Mouse (Mus musculus): Measurements from ENCODE around the gene Gm12248.

Gm12248 gene

DNA sequence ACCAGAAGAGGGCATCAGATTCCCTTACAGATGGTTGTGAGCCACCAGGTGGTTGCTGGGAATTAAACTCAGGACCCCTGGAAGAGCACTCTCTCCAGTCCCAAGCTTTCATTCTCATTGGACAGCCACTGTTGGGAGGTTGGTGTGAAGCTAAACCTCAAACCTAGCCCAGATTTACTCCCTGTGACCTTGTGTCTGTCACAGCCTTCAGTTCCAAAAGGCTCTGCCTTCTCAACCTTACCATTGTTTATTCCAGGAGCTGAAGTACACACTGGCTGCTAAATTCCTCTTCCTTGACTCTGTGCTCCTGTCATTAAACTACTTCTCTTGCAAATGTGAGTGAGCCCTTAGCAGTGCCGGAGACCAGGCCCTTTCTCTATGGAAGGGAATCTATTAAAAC lies 64.0 kb downstream of the Gm12248 start:
- no peak for DNase-seq

- no peak for DNase-seq
These were observed 66.1 kb downstream of the Gm12248 start for GRCm38 (mm10) chr11:58026860-58027259.

DNA sequence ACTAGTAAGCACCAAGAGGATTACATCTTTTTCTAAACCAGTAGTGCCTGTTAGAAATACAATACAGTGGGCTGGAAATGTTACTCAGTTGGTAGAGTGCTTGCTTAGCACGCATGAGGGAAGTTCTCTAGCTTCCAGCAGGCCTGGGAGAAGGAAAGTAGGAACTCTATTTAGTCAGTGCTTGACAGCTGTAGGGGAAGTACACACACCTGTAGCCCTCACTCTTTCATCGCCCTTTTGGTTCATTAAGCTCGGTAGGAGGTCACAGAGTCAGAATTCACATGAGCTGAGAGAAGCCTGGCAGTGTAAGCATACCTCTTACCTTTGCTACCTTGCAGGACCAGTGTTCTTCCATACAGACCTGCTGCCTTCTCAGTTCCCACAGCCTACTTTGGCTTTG lies 66.6 kb downstream of the Gm12248 start:
- DNase-seq = no peak

GRCm38 (mm10) chr11:58025881-58026280 lies 67.1 kb downstream of the Gm12248 start:
- DNase-seq = no peak

DNA sequence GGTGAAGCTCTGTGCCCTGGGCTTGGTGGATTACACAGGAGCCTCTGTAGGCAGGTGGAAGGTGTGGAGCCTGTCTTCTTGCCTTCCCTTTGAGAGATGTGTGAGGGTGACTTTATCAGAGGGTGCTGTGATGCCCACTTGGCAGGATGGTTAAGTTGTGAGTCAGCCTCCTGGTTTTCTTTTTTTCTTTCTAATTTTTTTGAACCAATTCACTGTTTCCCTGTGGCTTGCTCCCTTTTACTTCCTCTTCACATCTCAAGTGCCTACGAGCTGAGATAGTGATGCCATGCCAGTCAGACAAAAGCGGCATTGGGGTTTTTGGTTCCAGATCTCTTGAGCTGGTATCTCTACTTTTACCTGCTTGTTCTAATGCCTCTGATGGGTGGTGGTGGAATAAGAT lies 68.3 kb downstream of the Gm12248 start:
- DNase-seq = no peak

DNA sequence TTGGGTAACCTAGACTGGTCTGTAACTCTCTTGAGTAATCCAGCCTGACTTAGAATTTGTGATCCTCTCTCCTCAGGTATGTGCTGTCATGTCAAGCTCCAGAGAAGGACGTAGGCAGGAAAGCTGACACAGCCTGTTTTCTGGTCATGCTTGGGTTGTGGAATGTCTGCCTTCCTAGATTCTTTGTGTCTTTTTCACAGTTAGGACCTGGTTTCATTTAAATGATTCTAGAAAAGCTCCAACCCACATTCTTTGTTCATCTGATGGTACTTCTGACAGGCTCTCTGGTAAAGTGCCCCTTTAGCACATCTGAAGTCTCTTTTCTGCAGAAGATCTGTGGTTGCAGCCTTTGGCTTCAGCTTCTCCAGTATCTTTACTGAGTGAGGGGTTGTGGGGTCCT lies 68.7 kb downstream of the Gm12248 start:
- DNase-seq = no peak

DNA sequence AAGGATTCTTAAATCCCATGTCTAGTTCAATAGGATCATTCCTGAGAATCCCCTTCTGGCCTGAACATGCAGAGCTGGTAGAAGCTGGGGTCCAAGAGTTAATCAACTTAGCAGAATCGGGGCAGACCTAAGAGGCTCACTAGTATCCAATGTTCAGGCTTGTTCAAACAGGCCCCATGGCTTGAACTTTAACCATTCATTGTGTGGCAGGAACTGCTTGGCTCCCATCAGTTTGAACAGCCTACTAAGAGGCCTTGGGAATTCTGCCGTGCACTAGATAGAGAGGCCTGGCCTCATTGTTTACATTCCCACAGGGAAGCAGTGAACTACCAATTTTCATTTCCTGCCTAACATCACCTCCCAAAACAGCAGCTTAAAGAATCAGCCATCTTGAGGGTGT lies 71.3 kb downstream of the Gm12248 start:
- DNase-seq = no peak

- no peak for DNase-seq
These were observed 71.8 kb downstream of the Gm12248 start for GRCm38 (mm10) chr11:58021095-58021494.

DNA sequence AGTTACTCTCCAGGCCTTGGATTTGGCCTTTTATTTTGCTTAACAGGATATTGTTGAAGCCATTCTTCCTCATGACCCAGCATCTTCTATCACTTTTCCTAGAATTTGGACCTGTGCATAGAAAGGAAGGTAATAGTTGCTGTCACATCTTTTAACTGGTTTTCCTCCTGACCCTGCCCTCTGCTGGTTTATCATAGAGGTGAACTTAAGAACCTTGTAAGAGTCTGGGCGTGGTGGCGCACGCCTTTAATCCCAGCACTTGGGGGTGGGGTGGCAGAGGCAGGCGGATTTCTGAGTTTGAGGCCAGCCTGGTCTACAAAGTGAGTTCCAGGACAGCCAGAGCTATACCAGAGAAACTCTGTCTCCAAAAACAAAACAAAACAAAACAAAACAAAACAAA lies 74.2 kb downstream of the Gm12248 start:
- no peak for DNase-seq

DNA sequence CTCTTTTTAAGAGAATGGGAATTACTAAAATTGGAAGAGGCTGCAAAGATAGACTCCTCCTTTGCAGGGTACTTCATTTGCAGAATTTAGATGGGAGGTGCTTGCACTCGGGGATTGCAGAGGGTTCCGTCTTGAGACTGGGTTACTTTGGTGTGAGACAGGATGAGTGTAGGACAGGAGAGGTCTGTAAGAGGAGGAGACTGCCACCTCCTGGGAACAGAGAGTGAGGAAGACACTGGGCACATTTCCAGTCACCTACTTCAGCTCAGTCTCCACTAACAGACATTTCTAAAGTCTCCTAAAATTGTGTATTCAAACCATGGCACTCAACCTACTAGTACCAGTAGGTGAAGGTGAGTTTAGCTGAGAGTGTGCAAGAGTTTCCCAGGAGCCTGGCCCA lies 74.6 kb downstream of the Gm12248 start:
- no peak for DNase-seq

- DNase-seq = no peak
These were observed 75.5 kb downstream of the Gm12248 start for GRCm38 (mm10) chr11:58017422-58017821.

GRCm38 (mm10) chr11:58016371-58016770 lies 76.6 kb downstream of the Gm12248 start:
- DNase-seq = no peak

DNA sequence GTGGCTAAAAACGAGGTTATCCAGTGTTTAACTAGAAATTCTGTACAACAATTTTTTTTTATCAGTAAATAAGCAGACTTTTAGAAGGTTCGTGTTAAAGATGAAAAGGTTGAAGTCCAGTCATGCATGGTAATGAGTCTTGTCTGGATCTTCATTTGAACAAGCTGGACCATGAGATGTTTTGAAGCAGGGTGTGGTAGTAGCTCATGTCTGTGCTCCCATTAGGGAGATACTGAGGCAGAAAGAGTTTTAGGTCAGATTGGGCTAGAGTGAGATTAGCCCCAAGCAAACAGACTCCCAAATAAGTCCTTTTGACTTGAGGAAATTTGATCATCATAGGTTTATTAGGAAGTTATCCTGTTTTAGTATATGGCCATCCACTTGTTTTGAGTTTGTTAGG lies 77.6 kb downstream of the Gm12248 start:
- no peak for DNase-seq

- DNase-seq = no peak
These were observed 78.3 kb downstream of the Gm12248 start for GRCm38 (mm10) chr11:58014604-58015003.
